Mouse (Mus musculus): ENCODE data around the gene St6galnac3. TPM values are rescaled to one million over a fixed set of nuclear protein-coding genes. Genes with fewer than 3 reads are reported as not detected.

Gene St6galnac3
- polyA plus RNA-seq, 1 experiment from 2014 or later = 15.8 TPM

GRCm38 (mm10) chr3:153199251-153199650, 525.7 kb downstream of the St6galnac3 start:
- H3K27ac ChIP-seq = no peak overlapping the region
- no peaks in the 10 kb centered on the region for H3K4me1 ChIP-seq (replicated peaks)
- ATAC-seq (replicated peaks; ENCODE audit: insufficient number of reproducible peaks, insufficient read depth, low FRiP score, low read depth) = no peak
- H3K36me3 ChIP-seq = no peaks in the 10 kb centered on the region
- no peaks in the 10 kb centered on the region for H3K9me3 ChIP-seq (replicated peaks)
- H3K4me2 ChIP-seq = no peak overlapping the region
- H3K9ac ChIP-seq = no peak overlapping the region
- H3K4me3 ChIP-seq = no peak overlapping the region
- H3K27me3 ChIP-seq = no peaks in the 10 kb centered on the region
- 73% methylated on average over 8 of the region's 8 CpGs for WGBS

GRCm38 (mm10) chr3:153198514-153198913, 526.5 kb downstream of the St6galnac3 start:
- H3K9ac ChIP-seq = no peak overlapping the region
- no peaks in the 10 kb centered on the region for H3K4me1 ChIP-seq (replicated peaks)
- WGBS = 79% methylated on average over 4 of the region's 4 CpGs
- no peak for ATAC-seq (replicated peaks; ENCODE audit: insufficient number of reproducible peaks, insufficient read depth, low FRiP score, low read depth)
- H3K27ac ChIP-seq = no peak overlapping the region
- no peak overlapping the region for H3K4me2 ChIP-seq
- no peak overlapping the region for H3K4me3 ChIP-seq
- H3K36me3 ChIP-seq = no peaks in the 10 kb centered on the region
- H3K27me3 ChIP-seq = no peaks in the 10 kb centered on the region
- H3K9me3 ChIP-seq (replicated peaks) = no peaks in the 10 kb centered on the region

- Histone ChIP-seq H3K27me3 (no peaks in the 10 kb centered on the region), H3K36me3 (no peaks in the 10 kb centered on the region), H3K9ac (no peak overlapping the region), H3K4me3 (no peak overlapping the region), H3K4me2 (no peak overlapping the region), H3K27ac (no peak overlapping the region), H3K9me3 (replicated peaks) (no peaks in the 10 kb centered on the region), H3K4me1 (replicated peaks) (no peaks in the 10 kb centered on the region)
- 85% methylated on average over 7 of the region's 7 CpGs for WGBS
- no peak for ATAC-seq (replicated peaks; ENCODE audit: insufficient number of reproducible peaks, insufficient read depth, low FRiP score, low read depth)
These were observed 531.9 kb downstream of the St6galnac3 start for GRCm38 (mm10) chr3:153193025-153193424.

GRCm38 (mm10) chr3:153190742-153191141, 534.2 kb downstream of the St6galnac3 start:
- Histone ChIP-seq H3K4me3 (no peak overlapping the region), H3K4me1 (replicated peaks) (no peaks in the 10 kb centered on the region), H3K36me3 (no peaks in the 10 kb centered on the region), H3K27ac (no peak overlapping the region), H3K27me3 (no peaks in the 10 kb centered on the region), H3K4me2 (no peak overlapping the region), H3K9ac (no peak overlapping the region), H3K9me3 (replicated peaks) (no peaks in the 10 kb centered on the region)
- ATAC-seq (replicated peaks; ENCODE audit: insufficient number of reproducible peaks, insufficient read depth, low FRiP score, low read depth) = no peak
- WGBS = 75% methylated on average over 2 of the region's 2 CpGs

GRCm38 (mm10) chr3:153189685-153190467, 535.1 kb downstream of the St6galnac3 start:
- Histone ChIP-seq H3K4me3 (no peak overlapping the region), H3K36me3 (no peaks in the 10 kb centered on the region), H3K4me1 (replicated peaks) (no peaks in the 10 kb centered on the region), H3K9me3 (replicated peaks) (no peaks in the 10 kb centered on the region), H3K27ac (no peak overlapping the region), H3K9ac (no peak overlapping the region), H3K4me2 (no peak overlapping the region), H3K27me3 (no peaks in the 10 kb centered on the region)
- ATAC-seq (replicated peaks; ENCODE audit: insufficient number of reproducible peaks, insufficient read depth, low FRiP score, low read depth) = no peak
- WGBS = 77% methylated on average over 6 of the region's 6 CpGs

GRCm38 (mm10) chr3:153188224-153188623, 536.8 kb downstream of the St6galnac3 start:
- Histone ChIP-seq H3K4me3 (no peak overlapping the region), H3K9ac (no peak overlapping the region), H3K4me1 (replicated peaks) (no peaks in the 10 kb centered on the region), H3K9me3 (replicated peaks) (no peaks in the 10 kb centered on the region), H3K36me3 (no peaks in the 10 kb centered on the region), H3K4me2 (no peak overlapping the region), H3K27ac (no peak overlapping the region), H3K27me3 (no peaks in the 10 kb centered on the region)
- 77% methylated on average over 2 of the region's 2 CpGs for WGBS
- ATAC-seq (replicated peaks; ENCODE audit: insufficient number of reproducible peaks, insufficient read depth, low FRiP score, low read depth) = no peak

GRCm38 (mm10) chr3:153185117-153185516, 539.9 kb downstream of the St6galnac3 start:
- no peak for ATAC-seq (replicated peaks; ENCODE audit: insufficient number of reproducible peaks, insufficient read depth, low FRiP score, low read depth)
- H3K4me3 ChIP-seq = no peak overlapping the region
- no peaks in the 10 kb centered on the region for H3K4me1 ChIP-seq (replicated peaks)
- H3K27me3 ChIP-seq = no peaks in the 10 kb centered on the region
- H3K36me3 ChIP-seq = no peaks in the 10 kb centered on the region
- H3K4me2 ChIP-seq = no peak overlapping the region
- H3K27ac ChIP-seq = no peak overlapping the region
- H3K9me3 ChIP-seq (replicated peaks) = no peaks in the 10 kb centered on the region
- no peak overlapping the region for H3K9ac ChIP-seq
- 61% methylated on average over 3 of the region's 3 CpGs for WGBS

- no peak overlapping the region for H3K27ac ChIP-seq
- no peak overlapping the region for H3K9ac ChIP-seq
- H3K4me3 ChIP-seq = no peak overlapping the region
- no peaks in the 10 kb centered on the region for H3K9me3 ChIP-seq (replicated peaks)
- H3K27me3 ChIP-seq = no peaks in the 10 kb centered on the region
- H3K36me3 ChIP-seq = no peaks in the 10 kb centered on the region
- 68% methylated on average over 6 of the region's 6 CpGs for WGBS
- H3K4me2 ChIP-seq = no peak overlapping the region
- H3K4me1 ChIP-seq (replicated peaks) = no peaks in the 10 kb centered on the region
- ATAC-seq (replicated peaks; ENCODE audit: insufficient number of reproducible peaks, insufficient read depth, low FRiP score, low read depth) = no peak
These were observed 543.7 kb downstream of the St6galnac3 start for GRCm38 (mm10) chr3:153181242-153181641.

GRCm38 (mm10) chr3:153176749-153177148, 548.2 kb downstream of the St6galnac3 start:
- H3K4me1 ChIP-seq (replicated peaks) = no peaks in the 10 kb centered on the region
- ATAC-seq (replicated peaks; ENCODE audit: insufficient number of reproducible peaks, insufficient read depth, low FRiP score, low read depth) = no peak
- no peaks in the 10 kb centered on the region for H3K27me3 ChIP-seq
- H3K36me3 ChIP-seq = no peaks in the 10 kb centered on the region
- H3K4me2 ChIP-seq = no peak overlapping the region
- H3K27ac ChIP-seq = no peak overlapping the region
- H3K9ac ChIP-seq = no peak overlapping the region
- 79% methylated on average over 4 of the region's 4 CpGs for WGBS
- H3K4me3 ChIP-seq = no peak overlapping the region
- no peaks in the 10 kb centered on the region for H3K9me3 ChIP-seq (replicated peaks)

GRCm38 (mm10) chr3:153176325-153176724, 548.6 kb downstream of the St6galnac3 start:
- no peaks in the 10 kb centered on the region for H3K9me3 ChIP-seq (replicated peaks)
- no peaks in the 10 kb centered on the region for H3K36me3 ChIP-seq
- no peak overlapping the region for H3K27ac ChIP-seq
- no peaks in the 10 kb centered on the region for H3K27me3 ChIP-seq
- WGBS = 55% methylated on average over 6 of the region's 6 CpGs
- H3K4me3 ChIP-seq = no peak overlapping the region
- no peak overlapping the region for H3K4me2 ChIP-seq
- ATAC-seq (replicated peaks; ENCODE audit: insufficient number of reproducible peaks, insufficient read depth, low FRiP score, low read depth) = no peak
- H3K9ac ChIP-seq = no peak overlapping the region
- H3K4me1 ChIP-seq (replicated peaks) = no peaks in the 10 kb centered on the region

GRCm38 (mm10) chr3:153174336-153175033, 550.5 kb downstream of the St6galnac3 start:
- H3K27me3 ChIP-seq = no peaks in the 10 kb centered on the region
- ATAC-seq (replicated peaks; ENCODE audit: insufficient number of reproducible peaks, insufficient read depth, low FRiP score, low read depth) = no peak
- H3K4me3 ChIP-seq = no peak overlapping the region
- no peak overlapping the region for H3K27ac ChIP-seq
- H3K4me2 ChIP-seq = no peak overlapping the region
- 71% methylated on average over 11 of the region's 11 CpGs for WGBS
- H3K36me3 ChIP-seq = no peaks in the 10 kb centered on the region
- H3K9ac ChIP-seq = no peak overlapping the region
- no peaks in the 10 kb centered on the region for H3K9me3 ChIP-seq (replicated peaks)
- H3K4me1 ChIP-seq (replicated peaks) = no peaks in the 10 kb centered on the region

- ATAC-seq (replicated peaks; ENCODE audit: insufficient number of reproducible peaks, insufficient read depth, low FRiP score, low read depth) = no peak
- Histone ChIP-seq H3K4me3 (no peak overlapping the region), H3K9me3 (replicated peaks) (no peaks in the 10 kb centered on the region), H3K4me1 (replicated peaks) (no peaks in the 10 kb centered on the region), H3K27ac (no peak overlapping the region), H3K27me3 (no peaks in the 10 kb centered on the region), H3K4me2 (no peak overlapping the region), H3K9ac (no peak overlapping the region), H3K36me3 (no peaks in the 10 kb centered on the region)
- 86% methylated on average over 2 of the region's 2 CpGs for WGBS
These were observed 551.4 kb downstream of the St6galnac3 start for GRCm38 (mm10) chr3:153173567-153173966.
